ENCODE assay signal across 23 mouse cellular contexts in genomic region chr4:83301713-83302112, GRCm38 (mm10). TPM values are rescaled to one million over a fixed set of nuclear protein-coding genes. Genes with fewer than 3 reads are reported as not detected.
DNase-seq lines count a peak whose midpoint lies in the region; ATAC-seq and TF ChIP-seq lines count a peak whose summit lies in the region.
"Had no signal": no experiment of that assay in that cellular context is flagged by ENCODE, and none has a peak within 500 bp of the region (broad histone marks: within the 10 kb centered on the region; RNA-seq: fewer than 3 reads in every experiment).

No protein-coding gene starts in this region.

- no peak for TF ChIP-seq CTCF in layer of hippocampus, adult 2 months (conservative IDR thresholded peaks at IDR 0.05)

- H3K27me3 ChIP-seq in myocyte (ENCODE audit: control insufficient read depth, insufficient read depth, insufficient read length), result no peaks in the 10 kb centered on the region
- H3K27me3 ChIP-seq: embryonic facial prominence, embryonic 13.5 days; embryonic facial prominence, embryonic 15.5 days; forebrain, embryonic 12.5 days had no signal

- ATAC-seq in erythroid progenitor cell, adult 5-6 weeks (replicated peaks; ENCODE audit: low FRiP score, poor library complexity, severe bottlenecking), result no peak
- ATAC-seq: activated CD4-positive, CD25-positive, alpha-beta regulatory T cell, adult 4 months; forebrain, embryonic 14.5 days; forebrain, embryonic 16.5 days had no signal

- H3K27ac ChIP-seq in layer of hippocampus, adult 2 months, result peak overlapping the region; percentile 23; the same call in 1 of the 2 replicates
- H3K27ac ChIP-seq: embryonic facial prominence, embryonic 13.5 days; embryonic facial prominence, embryonic 15.5 days; forebrain, embryonic 10.5 days; forebrain, embryonic 12.5 days had no signal

- TF ChIP-seq POLR2A in myocyte (IDR thresholded peaks at IDR 0.05; ENCODE audit: insufficient read length, low read depth), result no peak

- H3ac ChIP-seq in myocyte (ENCODE audit: control insufficient read depth, insufficient read length), result no peak overlapping the region

- peaks cover 5% of the 10 kb centered on the region for H3K36me3 ChIP-seq in myocyte (ENCODE audit: control insufficient read depth, insufficient read depth)
- H3K36me3 ChIP-seq: embryonic facial prominence, embryonic 13.5 days; embryonic facial prominence, embryonic 15.5 days; forebrain, embryonic 10.5 days; forebrain, embryonic 12.5 days had no signal

- DNase-seq in layer of hippocampus, adult 2 months (ENCODE audit: low spot score in 2 of 2), result no peak
- no peak for DNase-seq in layer of hippocampus, postnatal 14 days (ENCODE audit: low spot score in 2 of 2)
- DNase-seq in ES-CJ7 (ENCODE audit: low read depth, low spot score) (peak; percentile 54), ZHBTc4 (ENCODE audit: low read depth, low spot score) (peak; percentile 51)
- no peak for DNase-seq in cerebellum, postnatal 10 days
- DNase-seq in lung, postnatal 25 days (ENCODE audit: low spot score), result no peak
- DNase-seq: adrenal gland, adult 8-10 months; adrenal gland, postnatal 36 days; cerebellum, adult 11-12 months; cerebellum, adult 2 months; cerebellum, adult 9-10 months; cerebellum, postnatal 14 days; cerebellum, postnatal 36 days; embryo, embryonic 11 days had no signal

- peaks cover 77% of the 10 kb centered on the region for H3K79me2 ChIP-seq in myocyte (ENCODE audit: control insufficient read depth, insufficient read depth)

- H3K4me3 ChIP-seq in layer of hippocampus, adult 2 months, result no peak overlapping the region
- no peak overlapping the region for H3K4me3 ChIP-seq in myocyte
- H3K4me3 ChIP-seq: embryonic facial prominence, embryonic 13.5 days; embryonic facial prominence, embryonic 15.5 days; forebrain, embryonic 10.5 days; forebrain, embryonic 12.5 days had no signal

- peak overlapping the region; percentile 86 for H3K4me2 ChIP-seq in myocyte (ENCODE audit: low read depth)
- H3K4me2 ChIP-seq: embryonic facial prominence, embryonic 13.5 days; embryonic facial prominence, embryonic 15.5 days; forebrain, embryonic 12.5 days had no signal

TF ChIP-seq in myocyte, 11 proteins besides CTCF, POLR2A, EP300 and RAD21:
- TF ChIP-seq SRF (IDR thresholded peaks at IDR 0.05; ENCODE audit: control insufficient read depth, insufficient read length, low read depth) (no peak), REST (IDR thresholded peaks at IDR 0.05; ENCODE audit: insufficient read depth, insufficient read length) (no peak), E2F4 (IDR thresholded peaks at IDR 0.05; ENCODE audit: insufficient read depth) (no peak), MYOG (IDR thresholded peaks at IDR 0.05; ENCODE audit: control insufficient read depth in 1 of 3, insufficient read depth in 1 of 3, insufficient read length in 2 of 3, low read depth in 2 of 3) (no peak), POLR2AphosphoS2 (IDR thresholded peaks at IDR 0.05; ENCODE audit: insufficient read length, low read depth) (no peak), MYOD1 (IDR thresholded peaks at IDR 0.05; ENCODE audit: control insufficient read depth in 1 of 3, insufficient read length in 2 of 3, low read depth in 2 of 3) (no peak), CEBPB (IDR thresholded peaks at IDR 0.05; ENCODE audit: insufficient read depth, poor library complexity, severe bottlenecking) (no peak), USF1 (IDR thresholded peaks at IDR 0.05; ENCODE audit: low read depth) (no peak), MAX (IDR thresholded peaks at IDR 0.05; ENCODE audit: low read depth) (no peak), TCF12 (IDR thresholded peaks at IDR 0.05; ENCODE audit: insufficient read depth, poor library complexity, severe bottlenecking) (no peak)
TF ChIP-seq in myocyte: peak in this region for 0.

RNA-seq across cellular contexts. Expression of gene Ttc39b, which starts 22.3 kb away (rescaled TPM):
- total RNA-seq in layer of hippocampus, adult 2 months (2021), result 10 to 100 TPM; 34.6 to 37.0 TPM
- total RNA-seq in layer of hippocampus, postnatal 14 days (2021), result 10 to 100 TPM; 32.5 TPM
- 19.3 TPM for polyA plus RNA-seq in myocyte (2012; fragmentation: generic; extraction: Trizol)
- 0.84 and 1.1 TPM in 2 replicates for total RNA-seq in erythroid progenitor cell, adult 5-6 weeks (2015; ENCODE audit: low replicate concordance)
- 1.0 and 1.4 TPM in 2 replicates for total RNA-seq in erythroid progenitor cell, adult 5-6 weeks (2017; ENCODE audit: low replicate concordance)

Comparison
In these comparisons a context has a peak if more than half of its experiments do, and no peak if none do; other contexts are left out.
1. DNase-seq: peak in ES-CJ7 (single experiment) and ZHBTc4 (single experiment); none in layer of hippocampus, adult 2 months (0 of 2), layer of hippocampus, postnatal 14 days (0 of 2), cerebellum, postnatal 10 days (0 of 2) and lung, postnatal 25 days (single experiment).
2. RNA of gene Ttc39b, which starts 22.3 kb away (total RNA-seq): 34.6 to 37.0 TPM in layer of hippocampus, adult 2 months and 32.5 TPM in layer of hippocampus, postnatal 14 days; 0.84 to 1.4 TPM in erythroid progenitor cell, adult 5-6 weeks; every median in the first group is over 10 times any median in the second.